Mouse (Mus musculus) induced T-regulatory cell, adult 2 months (primary cell): ENCODE results near the gene Cyp4f17.
"Not testable (repeated sequence)": the region's sequence is repeated elsewhere in the genome, so short reads cannot be mapped to it uniquely, and the experiment has no call there.

Experiments used
- DNase-seq: peaks from one replicate; pipeline ENCODE4 v3.0.0-alpha.2; 2012; ENCODE audit warnings: low read depth

Cyp4f17 gene

GRCm38 (mm10) chr17:32505851-32506728 lies at the start of gene Cyp4f17:
Gene Cyp4f17, plus strand, starts transcription at chr17:32506050.
- peak; percentile 49 for DNase-seq

- DNase-seq, result no peak
Measured at GRCm38 (mm10) chr17:32468494-32468893, 37.4 kb upstream of the Cyp4f17 start.

- peak; percentile 88 for DNase-seq
Measured at GRCm38 (mm10) chr17:32470795-32471194, 35.1 kb upstream of the Cyp4f17 start.

- no peak for DNase-seq
Measured at GRCm38 (mm10) chr17:32472176-32472575, 33.7 kb upstream of the Cyp4f17 start.

- DNase-seq, result peak; percentile 37
Measured at GRCm38 (mm10) chr17:32474954-32475560, 30.8 kb upstream of the Cyp4f17 start.

- DNase-seq, result no peak
Measured at GRCm38 (mm10) chr17:32477204-32477603, 28.6 kb upstream of the Cyp4f17 start.

- DNase-seq, result no peak
Measured at GRCm38 (mm10) chr17:32478727-32479126, 27.1 kb upstream of the Cyp4f17 start.

- DNase-seq, result peak; percentile 46
Measured at GRCm38 (mm10) chr17:32479554-32480506, 26.0 kb upstream of the Cyp4f17 start.

GRCm38 (mm10) chr17:32481766-32482165 lies 24.1 kb upstream of the Cyp4f17 start:
- DNase-seq, result no peak

GRCm38 (mm10) chr17:32483200-32483599 lies 22.6 kb upstream of the Cyp4f17 start:
- peak; percentile 78 for DNase-seq

- DNase-seq, result peak; percentile 69
Measured at GRCm38 (mm10) chr17:32492349-32492980, 13.4 kb upstream of the Cyp4f17 start.

- peak; percentile 89 for DNase-seq
Measured at GRCm38 (mm10) chr17:32494601-32495000, 11.2 kb upstream of the Cyp4f17 start.

GRCm38 (mm10) chr17:32500511-32500910 lies 5.3 kb upstream of the Cyp4f17 start:
- DNase-seq, result not testable (repeated sequence)

GRCm38 (mm10) chr17:32501051-32501450 lies 4.8 kb upstream of the Cyp4f17 start:
- DNase-seq, result no peak

GRCm38 (mm10) chr17:32503111-32503510 lies 2.7 kb upstream of the Cyp4f17 start:
- no peak for DNase-seq

GRCm38 (mm10) chr17:32506729-32507245 lies 937 bp downstream of the Cyp4f17 start:
- no peak for DNase-seq

GRCm38 (mm10) chr17:32516126-32516525 lies 10.3 kb downstream of the Cyp4f17 start:
- no peak for DNase-seq

GRCm38 (mm10) chr17:32521981-32522380 lies 16.1 kb downstream of the Cyp4f17 start:
- DNase-seq, result no peak

GRCm38 (mm10) chr17:32522386-32522785 lies 16.5 kb downstream of the Cyp4f17 start:
- no peak for DNase-seq

- peak; percentile 43 for DNase-seq
Measured at GRCm38 (mm10) chr17:32522816-32523215, 17.0 kb downstream of the Cyp4f17 start.

GRCm38 (mm10) chr17:32523895-32524294 lies 18.0 kb downstream of the Cyp4f17 start:
- peak; percentile 86 for DNase-seq
